Mouse (Mus musculus) neural tube, embryonic 15.5 days (tissue): ENCODE measurements around the gene Nhsl2. TPM values are rescaled to one million over a fixed set of nuclear protein-coding genes. Genes with fewer than 3 reads are reported as not detected.
"Not testable (repeated sequence)": the region's sequence is repeated elsewhere in the genome, so short reads cannot be mapped to it uniquely, and the experiment has no call there.

Experiments used
- ATAC-seq: fragments of 200-750 bp; cut with Nextera tagmentation; 2 replicates; pipeline ENCODE4 v1.8.0; 2017; ENCODE audit warnings: mild to moderate bottlenecking, moderate TSS enrichment, moderate library complexity; ENCODE audit not compliant: low FRiP score
- H3K27ac ChIP-seq: fragments of 300-500 bp; sonication (generic); replicated peaks from 2 replicates; pipeline ENCODE4 v1.5.1; 2015; ENCODE audit warnings: mild to moderate bottlenecking, inconsistent platforms
- H3K27me3 ChIP-seq: fragments of 300-500 bp; sonication (generic); replicated peaks from 2 replicates; pipeline ENCODE4 v1.6.1; 2015; ENCODE audit warnings: inconsistent platforms
- H3K36me3 ChIP-seq: fragments of 300-500 bp; sonication (generic); 2 replicates; pipeline ENCODE4 v1.6.1; 2015; ENCODE audit warnings: inconsistent platforms
- H3K4me1 ChIP-seq: fragments of 300-500 bp; sonication (generic); 2 replicates; pipeline ENCODE4 v1.6.1; 2015; ENCODE audit warnings: inconsistent platforms
- H3K4me2 ChIP-seq: fragments of 300-500 bp; sonication (generic); 2 replicates; pipeline ENCODE4 v1.6.1; 2015; ENCODE audit warnings: inconsistent platforms, mild to moderate bottlenecking, moderate library complexity
- H3K4me3 ChIP-seq: fragments of 300-500 bp; sonication (generic); replicated peaks from 2 replicates; pipeline ENCODE4 v1.5.1; 2015; ENCODE audit warnings: mild to moderate bottlenecking, inconsistent platforms
- H3K9ac ChIP-seq: fragments of 300-500 bp; sonication (generic); replicated peaks from 2 replicates; pipeline ENCODE4 v1.6.1; 2015; ENCODE audit warnings: mild to moderate bottlenecking, inconsistent platforms
- H3K9me3 ChIP-seq: fragments of 300-500 bp; sonication (generic); replicated peaks from 2 replicates; pipeline ENCODE4 v1.6.1; 2016; ENCODE audit warnings: inconsistent platforms
- WGBS: fragments of 180-500 bp; shearing (Covaris S2); methylation state at CpG from one replicate; pipeline ENCODE4 v1.1.7; 2015; ENCODE audit warnings: mixed read lengths; 5-methylcytosine and 5-hydroxymethylcytosine counted together
- polyA plus RNA-seq: library from polyadenylated mRNA; unstranded; fragments of >200 nt; fragmentation: Nextera tagmentation; extraction: Ambion mirVana; gene quantifications from 2 replicates; pipeline ENCODE4 v1.2.1, GENCODE M21; 2015

Nhsl2 gene
- polyA plus RNA-seq: 4.7 and 5.9 TPM in 2 replicates

DNA sequence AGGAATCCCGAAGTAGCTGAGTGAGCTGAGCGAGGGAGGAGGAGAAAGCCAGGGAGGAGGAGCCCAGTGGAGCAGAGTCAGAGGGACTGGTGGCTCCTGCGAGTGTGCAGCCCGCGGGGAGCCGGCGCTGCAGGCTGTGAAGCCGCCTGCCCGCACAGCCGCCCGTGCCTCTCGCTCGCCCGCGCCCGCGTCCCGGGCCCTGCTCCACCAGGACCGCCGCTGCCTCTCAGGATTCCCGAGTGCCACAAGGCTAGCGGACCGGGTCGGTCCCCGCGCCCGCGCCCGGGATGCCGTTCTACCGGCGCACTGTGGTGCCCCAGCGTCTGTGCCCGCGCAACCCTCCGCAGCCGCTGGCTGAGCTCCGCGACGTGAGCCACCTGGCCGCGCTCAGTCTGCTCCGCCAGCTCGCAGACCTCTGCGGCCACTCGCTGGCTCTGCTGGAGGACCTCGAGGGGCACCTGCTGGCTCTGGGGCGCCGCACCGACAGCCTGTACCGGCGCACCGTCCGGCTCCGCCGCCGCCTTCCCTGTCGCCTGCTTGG is at the start of gene Nhsl2:
Gene Nhsl2 (plus strand): TSS at position 105 of the 541 bp plus-strand sequence.
- WGBS: 17% methylated on average over 54 of the region's 58 CpGs
- no peaks in the 10 kb centered on the region for H3K9me3 ChIP-seq
- peak within 1 kb of the TSS; percentile 77 for H3K4me2 ChIP-seq
- ATAC-seq: peak; percentile 75
- peaks cover 4% of the 10 kb centered on the region; the same call in 1 of the 2 replicates for H3K4me1 ChIP-seq
- peak within 1 kb of the TSS; percentile 34 for H3K9ac ChIP-seq
- peaks cover 72% of the 10 kb centered on the region for H3K27me3 ChIP-seq
- peak within 1 kb of the TSS; percentile 45 for H3K4me3 ChIP-seq
- H3K27ac ChIP-seq: no peak within 1 kb of the TSS
- no peaks in the 10 kb centered on the region for H3K36me3 ChIP-seq

DNA sequence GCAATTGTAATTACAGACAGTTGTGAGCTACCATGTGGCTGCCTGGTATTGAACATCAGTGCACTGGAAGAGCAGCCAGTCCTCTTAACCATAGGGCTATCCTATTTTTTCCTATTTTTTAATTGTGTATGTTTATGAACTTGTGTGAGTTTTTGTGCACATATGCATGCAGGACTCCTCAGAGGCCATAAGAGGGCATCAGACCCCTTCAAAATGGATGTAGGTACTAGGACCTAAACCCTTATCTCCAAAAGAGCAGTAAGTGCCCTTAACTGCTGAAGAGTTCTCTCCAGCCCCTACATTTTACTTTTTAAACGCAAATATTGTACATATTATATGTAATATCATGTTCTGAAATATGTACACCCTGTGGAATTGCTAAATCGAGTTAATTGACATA is 43.7 kb upstream of the Nhsl2 start:
- H3K36me3 ChIP-seq: no peaks in the 10 kb centered on the region
- H3K4me3 ChIP-seq: no peak overlapping the region
- 35% methylated on average over 2 of the region's 2 CpGs for WGBS
- peaks cover 11% of the 10 kb centered on the region; the same call in 1 of the 2 replicates for H3K27me3 ChIP-seq
- H3K4me1 ChIP-seq: no peaks in the 10 kb centered on the region
- no peaks in the 10 kb centered on the region for H3K9me3 ChIP-seq
- no peak for ATAC-seq
- no peak overlapping the region for H3K4me2 ChIP-seq
- no peak overlapping the region for H3K9ac ChIP-seq
- H3K27ac ChIP-seq: no peak overlapping the region

DNA sequence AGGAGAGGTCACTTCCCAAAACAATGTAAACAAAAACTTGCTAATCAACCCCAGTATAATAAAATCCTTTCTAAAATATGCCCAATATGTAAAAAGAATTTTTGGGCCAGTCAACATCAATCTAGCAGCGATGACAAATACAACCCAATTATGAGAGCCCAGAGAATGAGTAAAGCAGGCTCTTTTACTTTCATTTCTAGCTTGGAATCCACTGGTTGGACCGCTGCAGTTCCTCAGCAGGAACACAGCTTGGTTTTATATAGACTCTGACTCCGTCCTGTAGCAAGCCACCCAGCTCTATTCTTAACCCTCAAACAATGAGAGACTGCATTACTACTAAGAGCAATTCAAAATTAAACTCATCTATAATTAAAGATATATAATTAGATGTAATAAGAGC is 37.4 kb upstream of the Nhsl2 start:
- Histone ChIP-seq H3K4me1 (no peaks in the 10 kb centered on the region), H3K27ac (no peak overlapping the region), H3K36me3 (no peaks in the 10 kb centered on the region), H3K27me3 (peaks cover 4% of the 10 kb centered on the region), H3K4me3 (no peak overlapping the region), H3K9ac (no peak overlapping the region), H3K4me2 (no peak overlapping the region), H3K9me3 (no peaks in the 10 kb centered on the region)
- ATAC-seq: no peak
- 70% methylated on average over 3 of the region's 3 CpGs for WGBS

DNA sequence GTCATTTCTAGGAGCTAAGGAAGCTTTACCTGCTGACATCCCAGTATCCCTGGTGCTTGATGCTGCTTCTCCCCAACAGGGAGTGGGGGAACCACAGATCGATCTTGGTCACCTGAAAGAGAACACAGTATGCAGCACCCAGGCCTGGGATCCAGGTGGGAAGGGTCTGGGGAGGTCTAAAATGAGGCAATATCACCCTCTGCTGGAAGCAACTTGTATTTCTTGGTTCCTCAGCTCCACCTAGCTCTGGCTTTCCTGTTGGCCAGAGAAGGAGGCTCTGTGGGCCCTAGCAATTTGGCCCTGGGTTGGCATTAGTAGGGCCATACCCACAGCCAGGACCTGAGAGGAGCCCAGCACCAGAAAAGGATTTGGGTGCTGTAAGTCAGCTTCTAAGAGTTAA is 30.0 kb upstream of the Nhsl2 start:
- Histone ChIP-seq H3K9me3 (no peaks in the 10 kb centered on the region), H3K36me3 (no peaks in the 10 kb centered on the region), H3K27ac (no peak overlapping the region), H3K4me1 (no peaks in the 10 kb centered on the region), H3K4me3 (no peak overlapping the region), H3K9ac (no peak overlapping the region), H3K27me3 (peaks cover 11% of the 10 kb centered on the region), H3K4me2 (no peak overlapping the region)
- 56% methylated on average over 1 of the region's 1 CpGs for WGBS
- ATAC-seq: no peak

DNA sequence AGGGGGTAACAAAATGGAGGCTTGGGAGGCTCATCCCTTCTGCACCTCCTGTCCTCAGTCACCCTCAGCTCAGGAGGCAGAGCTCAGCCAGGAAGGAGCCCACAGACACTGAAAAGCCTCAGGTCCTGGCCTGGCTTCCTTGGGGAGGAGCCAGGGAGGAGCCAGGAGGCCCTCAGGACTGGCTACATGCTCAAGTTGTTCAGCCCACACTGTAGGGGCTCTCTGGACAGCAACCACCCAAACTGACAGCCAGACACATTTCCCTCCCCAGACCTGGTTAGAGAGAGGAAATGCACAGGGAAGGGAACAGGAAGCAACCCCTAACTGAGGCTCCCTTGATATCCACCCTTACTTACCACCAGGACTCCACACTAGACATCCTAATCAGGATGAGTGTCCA is 29.2 kb upstream of the Nhsl2 start:
- not testable (repeated sequence) for H3K36me3 ChIP-seq, H3K27ac ChIP-seq, H3K9ac ChIP-seq, ATAC-seq, H3K9me3 ChIP-seq, H3K4me3 ChIP-seq, H3K4me1 ChIP-seq, H3K27me3 ChIP-seq, H3K4me2 ChIP-seq

DNA sequence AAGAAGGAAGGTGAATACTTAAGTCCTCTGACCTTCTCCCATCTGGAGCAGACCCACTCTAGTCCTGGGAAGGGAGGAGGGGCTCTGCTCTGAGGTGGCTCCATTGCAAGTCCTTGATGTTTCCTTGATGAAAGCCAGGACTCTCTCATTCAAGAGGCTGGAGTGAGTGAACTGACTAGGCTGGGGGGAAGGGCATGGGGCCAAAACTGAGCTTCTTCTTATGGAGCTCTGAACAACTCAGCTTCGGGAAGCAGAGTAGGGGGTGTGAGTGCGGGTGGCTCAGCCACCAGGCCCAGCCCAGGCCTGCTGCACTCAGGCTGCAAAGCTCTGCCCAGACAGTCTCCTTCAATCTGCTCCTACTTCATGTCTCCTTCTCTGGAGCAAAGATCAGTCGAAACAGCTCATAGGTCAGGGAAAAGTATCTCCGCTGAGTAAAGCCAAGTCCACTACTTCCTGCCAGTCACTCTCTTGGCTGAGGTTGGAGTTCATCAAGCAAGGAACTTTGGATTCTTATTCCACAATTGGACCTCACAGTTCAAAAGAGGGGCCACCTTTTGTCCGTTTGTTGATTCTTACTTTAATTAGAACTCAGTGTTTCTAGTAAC is 1.9 kb upstream of the Nhsl2 start:
- H3K27ac ChIP-seq: no peak overlapping the region
- H3K9me3 ChIP-seq: no peaks in the 10 kb centered on the region
- WGBS: 64% methylated on average over 5 of the region's 5 CpGs
- ATAC-seq: no peak
- H3K27me3 ChIP-seq: peaks cover 70% of the 10 kb centered on the region
- H3K9ac ChIP-seq: no peak overlapping the region
- peaks cover 4% of the 10 kb centered on the region; the same call in 1 of the 2 replicates for H3K4me1 ChIP-seq
- H3K4me3 ChIP-seq: no peak overlapping the region
- no peak overlapping the region for H3K4me2 ChIP-seq
- H3K36me3 ChIP-seq: no peaks in the 10 kb centered on the region

DNA sequence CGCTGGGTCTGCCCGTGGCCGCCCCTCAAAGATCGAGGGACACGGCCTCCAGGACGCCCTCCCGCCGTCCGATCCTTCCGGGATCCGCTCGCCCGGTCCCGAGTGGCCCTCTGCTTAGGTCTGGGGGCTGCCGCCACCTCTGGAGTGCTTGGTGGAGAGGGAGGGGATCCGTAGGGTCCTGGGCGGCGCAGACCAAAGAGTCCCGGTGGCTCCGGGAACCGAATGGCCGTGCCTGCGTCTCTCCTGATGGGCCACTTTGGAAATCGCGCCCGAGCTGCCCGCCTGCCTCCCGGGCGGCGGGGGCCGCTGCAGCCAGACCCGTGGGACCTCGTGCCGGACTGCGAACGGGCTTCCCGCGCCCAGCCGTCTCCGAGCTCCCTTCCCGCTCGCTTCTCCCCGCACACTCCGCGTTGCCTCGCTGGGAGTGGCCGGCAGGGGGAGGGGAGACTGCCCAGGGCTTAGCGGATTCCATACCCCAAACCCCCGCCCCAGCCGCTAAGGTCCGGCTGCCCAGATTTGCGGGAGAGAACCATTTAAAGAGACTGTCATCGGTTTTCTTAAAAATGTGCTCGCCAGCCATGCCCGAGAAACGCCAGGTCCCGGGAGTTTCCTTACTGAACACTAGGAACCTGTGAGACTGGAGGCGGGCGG is 841 bp downstream of the Nhsl2 start:
- Histone ChIP-seq H3K4me2 (peak overlapping the region; percentile 77), H3K9ac (peak overlapping the region; percentile 34; the same call in 1 of the 2 replicates), H3K36me3 (no peaks in the 10 kb centered on the region), H3K27me3 (peaks cover 79% of the 10 kb centered on the region), H3K9me3 (no peaks in the 10 kb centered on the region), H3K27ac (no peak overlapping the region), H3K4me3 (peak overlapping the region; percentile 45), H3K4me1 (peaks cover 4% of the 10 kb centered on the region; the same call in 1 of the 2 replicates)
- ATAC-seq: peak; percentile 50; the same call in 1 of the 2 replicates
- WGBS: 24% methylated on average over 52 of the region's 59 CpGs

DNA sequence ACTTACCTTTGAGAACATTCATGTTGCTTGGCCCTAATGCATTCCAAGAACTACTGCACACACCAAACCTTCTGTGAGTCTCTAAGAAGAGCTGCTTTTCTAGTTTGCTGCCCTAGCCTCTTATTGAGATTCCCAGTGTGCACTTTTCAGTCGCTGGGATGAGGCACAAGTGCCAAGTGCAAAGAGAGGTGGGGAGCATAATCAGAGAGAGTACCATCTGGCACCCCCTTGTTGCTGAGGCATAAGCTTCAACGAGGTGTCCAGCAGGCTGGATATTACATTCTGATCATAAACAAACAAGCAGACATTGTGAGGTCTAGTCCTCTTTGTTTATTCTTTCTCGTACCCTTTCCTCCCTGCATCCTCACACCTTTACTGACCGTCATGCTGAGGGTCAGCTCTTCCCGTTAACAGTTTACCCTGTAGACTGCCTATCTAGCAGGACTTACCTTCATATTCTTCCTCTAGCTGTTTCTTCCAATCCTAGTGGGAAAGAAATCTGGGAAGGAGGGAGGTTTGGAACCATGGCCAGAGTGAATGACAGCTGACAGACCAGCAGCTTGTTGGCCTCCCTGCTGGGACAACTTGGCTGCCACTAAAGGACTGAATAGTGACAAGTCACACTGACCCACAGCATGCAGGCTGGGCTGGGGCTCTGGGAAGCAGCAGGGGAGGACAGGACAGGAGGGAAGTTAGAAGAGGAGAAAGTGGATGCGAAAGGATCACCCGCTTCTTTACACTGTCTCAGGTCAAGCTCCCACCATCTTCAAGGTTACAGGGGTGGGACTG is 2.6 kb downstream of the Nhsl2 start:
- Histone ChIP-seq H3K36me3 (no peaks in the 10 kb centered on the region), H3K4me3 (no peak overlapping the region), H3K27ac (no peak overlapping the region), H3K4me2 (no peak overlapping the region), H3K9ac (no peak overlapping the region), H3K27me3 (peaks cover 71% of the 10 kb centered on the region), H3K9me3 (no peaks in the 10 kb centered on the region), H3K4me1 (peaks cover 4% of the 10 kb centered on the region; the same call in 1 of the 2 replicates)
- WGBS: 64% methylated on average over 7 of the region's 7 CpGs
- no peak for ATAC-seq

DNA sequence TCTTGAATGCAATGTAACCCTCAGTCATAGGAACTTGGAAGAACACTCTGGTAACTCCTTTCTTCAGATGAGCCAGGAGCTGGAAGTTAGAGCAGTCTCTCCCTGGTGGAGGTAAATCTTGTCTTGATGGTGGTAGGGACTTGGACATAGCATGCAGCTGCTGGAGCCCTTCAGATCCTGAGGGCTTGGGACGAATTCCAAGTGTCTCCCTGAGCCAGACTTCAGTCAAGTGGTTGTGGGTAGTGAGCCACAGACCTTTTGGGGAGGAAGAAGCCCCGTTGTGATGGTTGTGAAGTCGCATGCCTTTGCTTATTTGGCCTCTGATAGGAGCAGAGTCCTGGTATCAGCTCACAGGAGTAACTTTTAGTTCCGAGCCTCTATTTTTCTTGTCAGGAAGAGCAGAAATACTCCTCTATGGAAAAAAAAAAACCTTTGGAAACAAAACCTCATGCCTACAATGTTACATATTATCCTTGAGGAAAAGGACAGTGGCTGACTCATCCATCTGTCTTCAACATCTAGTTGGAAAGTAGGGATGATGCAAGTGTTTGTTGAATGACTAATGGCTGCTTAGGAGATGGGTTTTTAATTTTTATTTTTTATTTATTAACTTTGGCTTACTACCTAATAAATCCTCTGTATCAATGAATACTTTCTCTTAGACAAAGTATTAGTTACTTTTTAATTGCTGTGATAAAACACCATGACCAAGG is 14.6 kb downstream of the Nhsl2 start:
- H3K4me2 ChIP-seq: no peak overlapping the region
- no peaks in the 10 kb centered on the region for H3K36me3 ChIP-seq
- H3K4me1 ChIP-seq: no peaks in the 10 kb centered on the region
- no peak overlapping the region for H3K9ac ChIP-seq
- ATAC-seq: no peak
- 73% methylated on average over 4 of the region's 4 CpGs for WGBS
- no peak overlapping the region for H3K27ac ChIP-seq
- H3K27me3 ChIP-seq: peaks cover 13% of the 10 kb centered on the region
- H3K4me3 ChIP-seq: no peak overlapping the region
- H3K9me3 ChIP-seq: no peaks in the 10 kb centered on the region

DNA sequence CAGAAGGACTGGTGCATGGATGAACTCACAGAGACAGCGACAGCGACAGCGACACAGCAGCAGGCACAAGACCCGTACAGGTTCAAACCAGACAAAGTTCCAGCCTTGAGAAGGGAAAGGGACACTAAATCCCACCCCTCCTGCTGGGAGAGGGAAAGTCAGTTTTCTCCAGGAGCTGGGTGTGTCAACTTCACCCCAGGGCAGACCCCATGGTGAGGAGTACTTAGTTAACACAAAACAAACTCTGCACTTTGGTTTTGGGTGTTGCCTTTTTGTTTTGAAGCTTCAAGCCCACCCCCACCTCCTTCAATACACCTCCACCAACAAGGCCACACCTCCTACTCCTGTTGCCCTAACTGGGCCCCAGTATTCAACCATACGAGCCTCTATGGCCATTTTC is 15.6 kb downstream of the Nhsl2 start:
- 55% methylated on average over 5 of the region's 5 CpGs for WGBS
- Histone ChIP-seq H3K4me1 (no peaks in the 10 kb centered on the region), H3K4me2 (no peak overlapping the region), H3K9ac (no peak overlapping the region), H3K36me3 (no peaks in the 10 kb centered on the region), H3K9me3 (no peaks in the 10 kb centered on the region), H3K27me3 (peaks cover 13% of the 10 kb centered on the region), H3K4me3 (no peak overlapping the region), H3K27ac (no peak overlapping the region)
- no peak for ATAC-seq

DNA sequence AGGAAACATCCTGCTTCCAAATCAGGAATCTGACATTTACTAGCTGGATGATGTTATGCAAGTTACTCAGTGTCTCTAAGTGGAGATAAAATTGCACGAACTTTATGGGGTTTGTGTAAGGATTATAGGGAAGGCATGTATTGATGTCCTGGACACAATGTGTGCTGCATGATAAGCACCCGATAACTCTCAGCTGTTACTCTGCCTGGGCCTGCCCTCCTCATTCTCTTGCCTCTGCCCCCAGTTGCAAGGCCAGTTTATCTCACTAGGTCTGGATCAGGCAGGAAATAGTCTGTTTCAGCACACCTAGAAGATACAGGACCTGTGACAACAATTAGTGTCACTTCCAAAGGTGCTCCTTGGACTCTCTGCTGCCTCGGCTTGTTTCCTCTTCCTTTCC is 25.0 kb downstream of the Nhsl2 start:
- H3K9me3 ChIP-seq: no peaks in the 10 kb centered on the region
- H3K27ac ChIP-seq: no peak overlapping the region
- H3K9ac ChIP-seq: no peak overlapping the region
- H3K4me3 ChIP-seq: no peak overlapping the region
- no peak for ATAC-seq
- H3K27me3 ChIP-seq: peaks cover 46% of the 10 kb centered on the region
- WGBS: 64% methylated on average over 3 of the region's 3 CpGs
- no peaks in the 10 kb centered on the region for H3K36me3 ChIP-seq
- H3K4me2 ChIP-seq: no peak overlapping the region
- no peaks in the 10 kb centered on the region for H3K4me1 ChIP-seq
